ENCODE assay signal across 9 mouse cellular contexts in the genomic region with DNA sequence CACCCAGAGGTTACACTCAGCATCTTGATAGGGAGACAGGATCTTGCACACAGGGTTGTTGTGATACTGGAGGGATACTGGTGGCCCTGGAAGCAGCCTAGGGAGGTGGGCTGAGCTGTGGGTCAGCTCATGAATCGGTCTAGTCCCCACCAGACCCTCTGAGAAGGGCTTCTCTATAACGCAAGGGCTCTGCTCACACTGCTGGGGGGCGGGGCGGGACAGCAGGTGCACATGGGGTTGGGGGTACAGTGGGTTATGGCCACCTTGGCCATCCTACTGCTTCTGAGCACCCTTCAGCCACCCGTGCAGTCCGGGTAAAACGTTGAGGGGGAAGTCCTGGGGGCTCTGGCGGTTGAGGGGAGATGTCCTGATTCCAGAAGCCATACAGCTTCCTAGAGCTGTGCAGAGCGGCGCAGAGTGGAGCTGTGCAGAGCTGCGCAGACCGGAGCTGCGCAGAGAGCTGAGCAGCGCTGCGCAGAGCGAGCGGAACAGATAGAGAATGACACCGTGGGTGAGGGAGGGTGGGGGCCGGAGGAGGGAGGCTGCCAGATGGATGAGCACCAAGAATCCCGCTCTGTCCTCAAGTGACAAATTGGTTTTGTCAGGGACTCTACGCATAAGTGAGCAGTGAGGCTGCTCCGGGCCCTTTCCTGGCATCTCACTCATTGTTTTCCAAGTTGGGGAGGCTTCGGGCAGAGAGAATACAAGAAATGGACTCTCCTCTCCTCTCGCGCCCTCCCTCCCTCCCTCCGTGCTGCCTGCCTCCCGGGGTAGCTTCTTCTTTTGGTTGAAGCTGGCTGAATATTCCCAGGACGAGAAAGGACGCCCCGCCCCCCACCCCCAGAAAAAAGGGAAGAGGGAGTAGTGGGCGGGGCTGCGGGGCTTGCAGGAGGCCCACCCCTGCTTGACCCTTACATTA. TPM values are rescaled to one million over a fixed set of nuclear protein-coding genes. Genes with fewer than 3 reads are reported as not detected.
DNase-seq lines count a peak whose midpoint lies in the region; ATAC-seq and TF ChIP-seq lines count a peak whose summit lies in the region.
"Had no signal": no experiment of that assay in that cellular context is flagged by ENCODE, and none has a peak within 500 bp of the region (broad histone marks: within the 10 kb centered on the region; RNA-seq: fewer than 3 reads in every experiment).

No protein-coding gene starts in this region.

- peak overlapping the region; percentile 68 for H3K4me2 ChIP-seq in embryonic facial prominence, embryonic 12.5 days (replicated peaks)
- H3K4me2 ChIP-seq in neural tube, embryonic 14.5 days (ENCODE audit: low read depth, low read length): peak overlapping the region; percentile 52

- no peak overlapping the region; the same call in 1 of the 2 replicates for H3K9ac ChIP-seq in ES-Bruce4 (ENCODE audit: low read depth, poor library complexity, severe bottlenecking)
- H3K9ac ChIP-seq in embryonic facial prominence, embryonic 12.5 days: peak overlapping the region; percentile 38; the same call in 1 of the 2 replicates
- H3K9ac ChIP-seq in neural tube, embryonic 14.5 days (replicated peaks; ENCODE audit: low read depth, low read length): peak overlapping the region; percentile 48

- no peak overlapping the region for H3K27ac ChIP-seq in ES-Bruce4 (ENCODE audit: insufficient read depth, low read length)
- H3K27ac ChIP-seq in embryonic facial prominence, embryonic 12.5 days: peak overlapping the region; percentile 81
- peak overlapping the region; percentile 94 for H3K27ac ChIP-seq in neural tube, embryonic 14.5 days (ENCODE audit: low read depth, low read length)

- peaks cover 10% of the 10 kb centered on the region for H3K4me1 ChIP-seq in ES-Bruce4 (ENCODE audit: control insufficient read depth, insufficient read depth, low read length)
- H3K4me1 ChIP-seq in embryonic facial prominence, embryonic 12.5 days: peaks cover 52% of the 10 kb centered on the region
- peaks cover 25% of the 10 kb centered on the region for H3K4me1 ChIP-seq in lung, adult 2 months (ENCODE audit: control insufficient read depth, insufficient read depth, low read length)
- H3K4me1 ChIP-seq in neural tube, embryonic 14.5 days (ENCODE audit: control insufficient read depth, insufficient read depth, low read length): peaks cover 54% of the 10 kb centered on the region

- peak; percentile 80 for ATAC-seq in embryonic facial prominence, embryonic 12.5 days (ENCODE audit: insufficient number of reproducible peaks, insufficient read depth, low FRiP score, low TSS enrichment)
- ATAC-seq in hematopoietic stem cell, adult 5-6 weeks (replicated peaks in 1 of 2; ENCODE audit: insufficient read depth in 1 of 2, low FRiP score in 2 of 2, low TSS enrichment in 1 of 2, low read depth in 1 of 2, poor library complexity in 2 of 2, severe bottlenecking in 2 of 2): peak; percentile 68 to 74
- ATAC-seq in neural tube, embryonic 14.5 days (ENCODE audit: low read depth): peak; percentile 93
- no peak for ATAC-seq in erythroblast, adult 5-6 weeks (replicated peaks; ENCODE audit: low FRiP score, poor library complexity, severe bottlenecking)

- peak; percentile 85 for DNase-seq in adrenal gland, postnatal 14 days
- peak; percentile 81 for DNase-seq in layer of hippocampus, adult 9-11 months
- DNase-seq in lung, adult 2 months: peak; percentile 24

- TF ChIP-seq CTCF in ES-Bruce4 (IDR thresholded peaks at IDR 0.05; ENCODE audit: low read depth, low read length): no peak
- TF ChIP-seq CTCF in lung, adult 2 months (IDR thresholded peaks at IDR 0.05; ENCODE audit: insufficient read depth, low read length): no peak

- 9% methylated on average over 28 of the region's 32 CpGs for WGBS in embryonic facial prominence, embryonic 12.5 days
- 27% methylated on average over 32 of the region's 32 CpGs for WGBS in lung, adult 2 months
- 3% methylated on average over 32 of the region's 32 CpGs for WGBS in neural tube, embryonic 14.5 days

- no peaks in the 10 kb centered on the region for H3K36me3 ChIP-seq in ES-Bruce4 (ENCODE audit: control insufficient read depth, insufficient read depth, low read length, poor library complexity, severe bottlenecking)
- H3K36me3 ChIP-seq in embryonic facial prominence, embryonic 12.5 days: no peaks in the 10 kb centered on the region
- H3K36me3 ChIP-seq in neural tube, embryonic 14.5 days (ENCODE audit: control insufficient read depth, insufficient read depth, low read length): no peaks in the 10 kb centered on the region

- H3K9me3 ChIP-seq in ES-Bruce4 (replicated peaks; ENCODE audit: control insufficient read depth, insufficient read depth, low read length, poor library complexity, severe bottlenecking): no peaks in the 10 kb centered on the region
- H3K9me3 ChIP-seq in embryonic facial prominence, embryonic 12.5 days: no peaks in the 10 kb centered on the region
- no peaks in the 10 kb centered on the region for H3K9me3 ChIP-seq in neural tube, embryonic 14.5 days (ENCODE audit: control insufficient read depth, low read length)

- no peak for TF ChIP-seq EP300 in ES-Bruce4 (IDR thresholded peaks at IDR 0.05; ENCODE audit: insufficient read depth, low read depth, low read length)

- peak overlapping the region; percentile 54 for H3K4me3 ChIP-seq in ES-Bruce4 (ENCODE audit: low read depth, low read length)
- H3K4me3 ChIP-seq in embryonic facial prominence, embryonic 12.5 days: peak overlapping the region; percentile 33
- no peak overlapping the region for H3K4me3 ChIP-seq in lung, adult 2 months (replicated peaks; ENCODE audit: extremely low read depth, low read depth, low read length)
- peak overlapping the region; percentile 17 for H3K4me3 ChIP-seq in neural tube, embryonic 14.5 days (ENCODE audit: low read depth, low read length)
- H3K4me3 ChIP-seq: erythroblast, embryonic 14.5 days had no signal

- TF ChIP-seq POLR2A in ES-Bruce4 (IDR thresholded peaks at IDR 0.05; ENCODE audit: insufficient read depth, low read length): no peak
- no peak for TF ChIP-seq POLR2A in lung, adult 2 months (IDR thresholded peaks at IDR 0.05; ENCODE audit: borderline replicate concordance, extremely low read depth, low read depth, low read length)

- no peaks in the 10 kb centered on the region for H3K27me3 ChIP-seq in ES-Bruce4 (ENCODE audit: control insufficient read depth, insufficient read depth, low read length, poor library complexity, severe bottlenecking)
- 0 out of 2 replicates have a peak, but pooled peaks cover 3% of the 10 kb centered on the region for H3K27me3 ChIP-seq in embryonic facial prominence, embryonic 12.5 days
- H3K27me3 ChIP-seq in neural tube, embryonic 14.5 days (ENCODE audit: control insufficient read depth, insufficient read depth, low read length): no peaks in the 10 kb centered on the region

RNA-seq across cellular contexts. Expression of gene Mxra7, which starts 16.6 kb away (rescaled TPM):
- 20.4 and 22.1 TPM in 2 replicates for polyA plus RNA-seq in ES-Bruce4 (2011; ENCODE audit: insufficient read depth, insufficient read length, low read depth, missing spikeins)
- 28.6 and 32.8 TPM in 2 replicates for total RNA-seq in adrenal gland, postnatal 14 days (2021)
- 31.7 and 34.1 TPM in 2 replicates for polyA plus RNA-seq in embryonic facial prominence, embryonic 12.5 days (2016; fragmentation: Nextera tagmentation; extraction: Ambion mirVana)
- 1.2 TPM in 1 of 2 replicates, not detected in the other for total RNA-seq in hematopoietic stem cell, adult 5-6 weeks (2017)
- polyA plus RNA-seq in lung, adult 2 months (2012; rRNA removed): 70.1 and 172 TPM in 2 replicates
- polyA plus RNA-seq in neural tube, embryonic 14.5 days (2014; fragmentation: Nextera tagmentation; extraction: Ambion mirVana): 29.9 and 40.4 TPM in 2 replicates
- 4.2 TPM in 1 of 2 replicates, not detected in the other for total RNA-seq in erythroblast, adult 5-6 weeks (2015; ENCODE audit: low replicate concordance)
- not detected in 2 replicates for total RNA-seq in erythroblast, adult 5-6 weeks (2017; ENCODE audit: low replicate concordance)

RNA-seq across cellular contexts. Expression of gene Mettl23, which starts 31.8 kb away (rescaled TPM):
- 27.5 TPM in 2 replicates for polyA plus RNA-seq in ES-Bruce4 (2011; ENCODE audit: insufficient read depth, insufficient read length, low read depth, missing spikeins)
- 31.1 and 34.4 TPM in 2 replicates for total RNA-seq in adrenal gland, postnatal 14 days (2021)
- 63.7 and 71.2 TPM in 2 replicates for polyA plus RNA-seq in embryonic facial prominence, embryonic 12.5 days (2016; fragmentation: Nextera tagmentation; extraction: Ambion mirVana)
- 43.4 and 62.1 TPM in 2 replicates for total RNA-seq in hematopoietic stem cell, adult 5-6 weeks (2017)
- polyA plus RNA-seq in lung, adult 2 months (2012; rRNA removed): 26.2 and 26.4 TPM in 2 replicates
- 67.4 and 73.3 TPM in 2 replicates for polyA plus RNA-seq in neural tube, embryonic 14.5 days (2014; fragmentation: Nextera tagmentation; extraction: Ambion mirVana)
- total RNA-seq in erythroblast, adult 5-6 weeks (2015; ENCODE audit: low replicate concordance): 11.3 and 11.5 TPM in 2 replicates
- 5.4 and 15.1 TPM in 2 replicates for total RNA-seq in erythroblast, adult 5-6 weeks (2017; ENCODE audit: low replicate concordance)

RNA-seq across cellular contexts. Expression of gene Jmjd6, which starts 32.0 kb away (rescaled TPM):
- 45.6 and 49.0 TPM in 2 replicates for polyA plus RNA-seq in ES-Bruce4 (2011; ENCODE audit: insufficient read depth, insufficient read length, low read depth, missing spikeins)
- total RNA-seq in adrenal gland, postnatal 14 days (2021): 40.2 and 40.7 TPM in 2 replicates
- polyA plus RNA-seq in embryonic facial prominence, embryonic 12.5 days (2016; fragmentation: Nextera tagmentation; extraction: Ambion mirVana): 79.2 and 80.5 TPM in 2 replicates
- total RNA-seq in hematopoietic stem cell, adult 5-6 weeks (2017): 53.8 and 62.7 TPM in 2 replicates
- polyA plus RNA-seq in lung, adult 2 months (2012; rRNA removed): 23.8 and 26.8 TPM in 2 replicates
- polyA plus RNA-seq in neural tube, embryonic 14.5 days (2014; fragmentation: Nextera tagmentation; extraction: Ambion mirVana): 65.6 and 71.7 TPM in 2 replicates
- total RNA-seq in erythroblast, adult 5-6 weeks (2015; ENCODE audit: low replicate concordance): 12.5 and 24.2 TPM in 2 replicates
- 10.7 and 13.9 TPM in 2 replicates for total RNA-seq in erythroblast, adult 5-6 weeks (2017; ENCODE audit: low replicate concordance)

RNA-seq across cellular contexts. Expression of gene St6galnac1, which starts 35.9 kb away (rescaled TPM):
- not detected in 2 replicates for polyA plus RNA-seq in ES-Bruce4 (2011; ENCODE audit: insufficient read depth, insufficient read length, low read depth, missing spikeins)
- not detected in 2 replicates for total RNA-seq in adrenal gland, postnatal 14 days (2021)
- polyA plus RNA-seq in embryonic facial prominence, embryonic 12.5 days (2016; fragmentation: Nextera tagmentation; extraction: Ambion mirVana): not detected in 2 replicates
- total RNA-seq in hematopoietic stem cell, adult 5-6 weeks (2017): not detected in 2 replicates
- polyA plus RNA-seq in lung, adult 2 months (2012; rRNA removed): 0.26 and 0.28 TPM in 2 replicates
- not detected in 2 replicates for polyA plus RNA-seq in neural tube, embryonic 14.5 days (2014; fragmentation: Nextera tagmentation; extraction: Ambion mirVana)
- not detected in 2 replicates for total RNA-seq in erythroblast, adult 5-6 weeks (2015; ENCODE audit: low replicate concordance)
- total RNA-seq in erythroblast, adult 5-6 weeks (2017; ENCODE audit: low replicate concordance): not detected in 2 replicates
- polyA plus RNA-seq: erythroblast, embryonic 14.5 days had no signal

RNA-seq across cellular contexts. Expression of gene Mfsd11, which starts 41.0 kb away (rescaled TPM):
- polyA plus RNA-seq in ES-Bruce4 (2011; ENCODE audit: insufficient read depth, insufficient read length, low read depth, missing spikeins): 14.6 and 15.1 TPM in 2 replicates
- 29.1 and 32.6 TPM in 2 replicates for total RNA-seq in adrenal gland, postnatal 14 days (2021)
- polyA plus RNA-seq in embryonic facial prominence, embryonic 12.5 days (2016; fragmentation: Nextera tagmentation; extraction: Ambion mirVana): 47.8 and 51.2 TPM in 2 replicates
- total RNA-seq in hematopoietic stem cell, adult 5-6 weeks (2017): 9.7 and 22.0 TPM in 2 replicates
- 22.3 and 22.5 TPM in 2 replicates for polyA plus RNA-seq in lung, adult 2 months (2012; rRNA removed)
- polyA plus RNA-seq in neural tube, embryonic 14.5 days (2014; fragmentation: Nextera tagmentation; extraction: Ambion mirVana): 40.6 and 53.9 TPM in 2 replicates
- 9.2 and 35.0 TPM in 2 replicates for total RNA-seq in erythroblast, adult 5-6 weeks (2015; ENCODE audit: low replicate concordance)
- total RNA-seq in erythroblast, adult 5-6 weeks (2017; ENCODE audit: low replicate concordance): 3.4 and 3.5 TPM in 2 replicates

Comparison
In these comparisons a context has a peak if more than half of its experiments do, and no peak if none do; other contexts are left out.
1. DNase-seq: peak in every context shown above with its lines; median percentile 85 in adrenal gland, postnatal 14 days; 81 in layer of hippocampus, adult 9-11 months; 24 in lung, adult 2 months.